Mouse (Mus musculus) heart, postnatal 0 days (tissue): ENCODE measurements at regions not wholly inside any gene's neighbourhood (a gene's known extent, or its start where the extent isn't known, plus 50 kb on each side); places are given as distances from the start of the nearest gene placed in this dataset.

ENCODE experiments used
- CTCF ChIP-seq: IDR thresholded peaks from 2 replicates; pipeline ENCODE4 v1.5.1; 2016; ENCODE audit warnings: antibody characterized with exemption, control low read depth, low read depth
- EP300 ChIP-seq: IDR thresholded peaks from 2 replicates; pipeline ENCODE4 v1.6.1; 2016; ENCODE audit warnings: antibody characterized with exemption, low read depth

DNA sequence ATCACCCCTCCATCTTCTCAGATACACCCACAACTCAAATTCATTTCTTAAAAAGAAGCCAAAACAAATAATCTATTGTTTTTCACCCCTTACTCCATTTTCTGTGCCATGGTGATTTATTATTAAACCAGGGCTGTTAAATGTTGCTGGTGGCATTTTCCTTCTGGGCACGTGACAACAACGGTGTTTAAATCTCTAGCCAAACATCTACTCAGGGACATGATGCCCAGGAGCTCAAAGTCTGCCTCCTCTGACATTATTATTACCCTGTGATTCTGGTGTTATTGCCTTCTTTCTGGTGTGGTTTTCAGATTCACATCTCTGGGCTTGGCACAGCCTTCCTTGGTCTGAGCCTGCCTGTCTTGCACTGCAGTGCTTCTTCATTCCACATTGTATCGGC lies 253.5 kb upstream of the Camk1g start:
- TF ChIP-seq CTCF: no peak
- no peak for TF ChIP-seq EP300
